Mouse (Mus musculus) MEL (cell line): ENCODE results near the gene Mafk. TPM values are rescaled to one million over a fixed set of nuclear protein-coding genes. Genes with fewer than 3 reads are reported as not detected.

Experiments used
- DNase-seq: peaks from one replicate; pipeline ENCODE4 v3.0.0; 2011; ENCODE audit warnings: low read depth, low spot score
- H3K27ac ChIP-seq: 2 replicates; pipeline ENCODE4 v1.5.1; 2012; ENCODE audit warnings: low read depth, mild to moderate bottlenecking, control low read depth, low read length, moderate library complexity; ENCODE audit not compliant: control insufficient read depth
- H3K27me3 ChIP-seq, 2 experiments: fragments of 150-350 bp in 1 of 2; sonication (generic) in 1 of 2; 2 replicates each; pipeline ENCODE4 v1.6.1; 2012; ENCODE audit warnings: low read length in 2 of 2, mild to moderate bottlenecking in 2 of 2, improper control_type of control experiment in 1 of 2, moderate library complexity in 1 of 2; ENCODE audit not compliant: insufficient read depth in 2 of 2, control insufficient read depth in 1 of 2
- H3K36me3 ChIP-seq, 2 experiments: 2 replicates each; pipeline ENCODE4 v1.6.1; 2012 to 2014; ENCODE audit warnings: low read length in 2 of 2, improper control_type of control experiment in 1 of 2, inconsistent platforms in 1 of 2, mild to moderate bottlenecking in 1 of 2; ENCODE audit not compliant: insufficient read depth in 2 of 2, control insufficient read depth in 1 of 2
- H3K4me1 ChIP-seq, 2 experiments: fragments of 150-350 bp in 1 of 2; sonication (generic) in 1 of 2; 2 replicates each; pipeline ENCODE4 v1.6.1; 2012; ENCODE audit warnings: low read length in 2 of 2, improper control_type of control experiment in 1 of 2, mild to moderate bottlenecking in 1 of 2; ENCODE audit not compliant: insufficient read depth in 2 of 2, control insufficient read depth in 1 of 2
- H3K4me3 ChIP-seq, 2 experiments: fragments of 150-350 bp in 1 of 2; sonication (generic) in 1 of 2; 2 replicates each; pipeline ENCODE4 v1.5.1; 2012; ENCODE audit warnings: low read depth in 2 of 2, low read length in 2 of 2, mild to moderate bottlenecking in 2 of 2, moderate library complexity in 2 of 2, control low read depth in 1 of 2, improper control_type of control experiment in 1 of 2; ENCODE audit not compliant: control insufficient read depth in 1 of 2, insufficient read depth in 1 of 2
- H3K79me2 ChIP-seq: 2 replicates; pipeline ENCODE4 v1.6.1; 2012; ENCODE audit warnings: mild to moderate bottlenecking, low read length, moderate library complexity; ENCODE audit not compliant: control insufficient read depth, poor library complexity, insufficient read depth
- H3K9ac ChIP-seq: 2 replicates; pipeline ENCODE4 v1.6.1; 2012; ENCODE audit warnings: low read depth, mild to moderate bottlenecking, control low read depth, low read length, moderate library complexity; ENCODE audit not compliant: control insufficient read depth, poor library complexity, severe bottlenecking
- H3K9me3 ChIP-seq: fragments of 150-350 bp; sonication (generic); replicated peaks from 2 replicates; pipeline ENCODE4 v1.6.1; 2012; ENCODE audit warnings: mild to moderate bottlenecking, low read length, improper control_type of control experiment, moderate library complexity; ENCODE audit not compliant: insufficient read depth
- CHD1 ChIP-seq: IDR thresholded peaks from 2 replicates; pipeline ENCODE4 v1.6.1; 2012; ENCODE audit warnings: low read depth, mild to moderate bottlenecking, inconsistent platforms, low read length, improper control_type of control experiment
- CHD2 ChIP-seq: IDR thresholded peaks from 2 replicates; pipeline ENCODE4 v1.6.1; 2011; ENCODE audit warnings: low read length, improper control_type of control experiment
- ELF1 ChIP-seq: IDR thresholded peaks from 2 replicates; pipeline ENCODE4 v1.6.1; 2014; ENCODE audit warnings: low read depth, mild to moderate bottlenecking, inconsistent platforms, low read length, improper control_type of control experiment, moderate library complexity
- EP300 ChIP-seq, 2 experiments: IDR thresholded peaks; 2 replicates each; pipeline ENCODE4 v1.6.1; 2011; ENCODE audit warnings: improper control_type of control experiment in 2 of 2, low read length in 2 of 2, low read depth in 1 of 2, mild to moderate bottlenecking in 1 of 2
- GATA1 ChIP-seq: IDR thresholded peaks from 2 replicates; pipeline ENCODE4 v1.6.1; 2011; ENCODE audit warnings: low read depth, low read length, improper control_type of control experiment
- MAFK ChIP-seq: IDR thresholded peaks from 2 replicates; pipeline ENCODE4 v1.6.1; 2011; ENCODE audit warnings: low read depth, mild to moderate bottlenecking, low read length, improper control_type of control experiment, borderline replicate concordance
- MAX ChIP-seq: IDR thresholded peaks from 2 replicates; pipeline ENCODE4 v1.6.1; 2011; ENCODE audit warnings: low read length, improper control_type of control experiment
- MAZ ChIP-seq: IDR thresholded peaks from 2 replicates; pipeline ENCODE4 v1.6.1; 2012; ENCODE audit warnings: low read depth, mild to moderate bottlenecking, inconsistent platforms, low read length, improper control_type of control experiment
- MXI1 ChIP-seq: IDR thresholded peaks from 2 replicates; pipeline ENCODE4 v1.6.1; 2011; ENCODE audit warnings: mild to moderate bottlenecking, low read depth, low read length, improper control_type of control experiment
- MYB ChIP-seq: IDR thresholded peaks from 2 replicates; pipeline ENCODE4 v1.6.1; 2011; ENCODE audit warnings: mild to moderate bottlenecking, low read depth, low read length, improper control_type of control experiment
- POLR2AphosphoS5 ChIP-seq: IDR thresholded peaks from 2 replicates; pipeline ENCODE4 v1.6.1; 2012; ENCODE audit warnings: low read depth, borderline replicate concordance, mild to moderate bottlenecking, inconsistent platforms, low read length, moderate library complexity, mixed read lengths
- RAD21 ChIP-seq: IDR thresholded peaks from 2 replicates; pipeline ENCODE4 v1.6.1; 2011; ENCODE audit warnings: mild to moderate bottlenecking, low read depth, low read length, improper control_type of control experiment
- RCOR1 ChIP-seq: IDR thresholded peaks from 2 replicates; pipeline ENCODE4 v1.6.1; 2012; ENCODE audit warnings: low read depth, mild to moderate bottlenecking, inconsistent platforms, low read length, improper control_type of control experiment
- TBP ChIP-seq: IDR thresholded peaks from 2 replicates; pipeline ENCODE4 v1.8.0; 2011; ENCODE audit warnings: low read depth, low read length, improper control_type of control experiment
- USF1 ChIP-seq: IDR thresholded peaks from 2 replicates; pipeline ENCODE4 v1.6.1; 2014; ENCODE audit warnings: low read depth, mild to moderate bottlenecking, inconsistent platforms, low read length, improper control_type of control experiment, moderate library complexity
- USF2 ChIP-seq, 2 experiments: IDR thresholded peaks; 2 replicates each; pipeline ENCODE4 v1.6.1; 2011 to 2012; ENCODE audit warnings: improper control_type of control experiment in 2 of 2, low read length in 2 of 2, borderline replicate concordance in 1 of 2, inconsistent platforms in 1 of 2, low read depth in 1 of 2, mild to moderate bottlenecking in 1 of 2; ENCODE audit not compliant: insufficient read depth in 1 of 2
- ZKSCAN1 ChIP-seq: IDR thresholded peaks from 2 replicates; pipeline ENCODE4 v1.6.1; 2012; ENCODE audit warnings: low read depth, mild to moderate bottlenecking, inconsistent platforms, low read length, improper control_type of control experiment, moderate library complexity
- polyA plus RNA-seq, 2 experiments: library from polyadenylated mRNA; stranded (reverse) in 1 of 2; unstranded in 1 of 2; fragments of >175 nt in 1 of 2; fragments of >200 nt in 1 of 2; gene quantifications; 2 replicates each; pipeline versions ENCODE4 v1.2.1 to v1.2.4; 2012; ENCODE audit warnings: low replicate concordance in 2 of 2, low read depth in 1 of 2; ENCODE audit not compliant: insufficient read length in 2 of 2, insufficient read depth in 1 of 2, missing spikeins in 1 of 2
- total RNA-seq: library from RNA; depleted of rRNA; stranded (reverse); fragments of 300-350 nt; gene quantifications from 2 replicates; pipeline ENCODE4 v1.2.3, GENCODE M21; 2012

Mafk gene
- total and polyA plus RNA-seq, 3 experiments: 56.5 to 62.1 TPM; not detected in 1

DNA sequence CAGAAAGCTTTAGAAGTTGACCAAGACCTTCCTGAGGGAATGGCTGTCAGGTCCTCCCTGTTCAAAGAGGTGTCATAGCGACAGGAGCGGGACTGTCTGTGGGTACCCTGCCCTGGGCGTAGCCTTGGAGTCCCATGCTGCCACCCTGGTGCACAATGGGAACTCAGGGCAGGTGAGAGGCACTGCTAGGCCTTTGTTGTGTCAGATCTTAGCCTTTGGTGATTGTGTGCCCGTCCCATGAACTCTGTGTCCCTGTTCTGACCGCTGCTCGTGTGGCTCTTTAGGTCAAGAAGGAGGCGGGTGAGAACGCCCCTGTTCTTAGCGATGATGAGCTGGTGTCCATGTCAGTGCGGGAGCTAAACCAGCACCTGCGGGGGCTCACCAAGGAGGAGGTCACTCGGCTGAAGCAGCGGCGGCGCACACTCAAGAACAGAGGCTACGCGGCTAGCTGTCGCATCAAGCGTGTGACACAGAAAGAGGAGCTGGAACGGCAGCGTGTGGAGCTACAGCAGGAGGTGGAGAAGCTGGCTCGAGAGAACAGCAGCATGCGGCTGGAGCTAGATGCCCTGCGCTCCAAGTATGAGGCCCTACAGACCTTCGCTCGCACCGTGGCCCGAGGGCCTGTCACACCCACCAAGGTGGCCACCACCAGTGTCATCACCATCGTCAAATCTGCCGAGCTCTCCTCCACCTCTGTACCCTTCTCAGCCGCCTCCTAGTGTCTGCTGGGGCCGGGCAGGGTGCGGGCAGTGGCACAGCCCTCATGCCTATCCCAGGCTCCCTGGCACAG, 8.7 kb downstream of the Mafk start:
- Histone ChIP-seq H3K27ac (no peak overlapping the region), H3K4me1 (peaks cover 4 to 28% of the 10 kb centered on the region in 2 experiments), H3K4me3 (no peak overlapping the region), H3K9ac (no peak overlapping the region), H3K36me3 (peaks cover 0 to 11% of the 10 kb centered on the region in 2 experiments; a peak in 3 of 4 replicates)
- no peak for TF ChIP-seq CHD1
- TF ChIP-seq EP300 (IDR thresholded peaks at IDR 0.05; ENCODE audit: low read depth in 1 of 2, low read length in 2 of 2): no peak
- TF ChIP-seq MXI1: no peak
- TF ChIP-seq ZKSCAN1: no peak
- no peak for TF ChIP-seq MAFK
- no peak for TF ChIP-seq USF2 (IDR thresholded peaks at IDR 0.05; ENCODE audit: borderline replicate concordance in 1 of 2, insufficient read depth in 1 of 2, low read depth in 1 of 2, low read length in 2 of 2)
- TF ChIP-seq MYB: no peak
- TF ChIP-seq MAX: no peak
- no peak for TF ChIP-seq TBP
- TF ChIP-seq POLR2AphosphoS5: no peak
- TF ChIP-seq ELF1: no peak
- no peak for TF ChIP-seq RCOR1
- TF ChIP-seq, all 39 proteins: peak for 0
- no peak for DNase-seq
- Histone ChIP-seq H3K9me3 (no peaks in the 10 kb centered on the region), H3K79me2 (peaks cover 33% of the 10 kb centered on the region), H3K27me3 (no peaks in the 10 kb centered on the region)

GRCm38 (mm10) chr5:139801231-139801630, 9.9 kb downstream of the Mafk start:
- H3K9me3 ChIP-seq: no peaks in the 10 kb centered on the region

More at GRCm38 (mm10) chr5:139801231-139801630, 9.9 kb downstream of the Mafk start:
- H3K27ac ChIP-seq: no peak overlapping the region
- peaks cover 21% of the 10 kb centered on the region for H3K79me2 ChIP-seq
- peaks cover 6 to 36% of the 10 kb centered on the region in 2 experiments for H3K4me1 ChIP-seq
- no peak overlapping the region for H3K9ac ChIP-seq
- no peak overlapping the region for H3K4me3 ChIP-seq
- peaks cover 0 to 20% of the 10 kb centered on the region in 2 experiments; a peak in 3 of 4 replicates for H3K36me3 ChIP-seq
- H3K27me3 ChIP-seq: no peaks in the 10 kb centered on the region
- DNase-seq: no peak
- TF ChIP-seq MAZ (no peak), CHD2 (no peak), RAD21 (no peak), USF1 (no peak), RCOR1 (no peak), GATA1 (no peak)
